Mouse (Mus musculus) liver, postnatal 0 days (tissue): ENCODE results near the gene Angptl6.

Source experiments
- CTCF ChIP-seq: sonication (generic); IDR thresholded peaks from 2 replicates; pipeline ENCODE4 v1.5.1; 2016; ENCODE audit warnings: antibody characterized with exemption, low read depth
- EP300 ChIP-seq: IDR thresholded peaks from 2 replicates; pipeline ENCODE4 v1.6.1; 2016; ENCODE audit warnings: antibody characterized with exemption, low read depth, mild to moderate bottlenecking

- no peak for TF ChIP-seq CTCF
- no peak for TF ChIP-seq EP300
Observed at GRCm38 (mm10) chr9:20878710-20879065, 839 bp downstream of the Angptl6 start.
